ENCODE assay signal across 24 mouse cellular contexts in genomic region chr4:135953179-135953578, GRCm38 (mm10).
"Had no signal": no experiment of that assay in that cellular context is flagged by ENCODE, and none has a peak within 500 bp of the region (broad histone marks: within the 10 kb centered on the region; RNA-seq: fewer than 3 reads in every experiment).

No protein-coding gene starts in this region.

- H3K9ac ChIP-seq: heart, embryonic 12.5 days; hindbrain, embryonic 12.5 days; hindbrain, embryonic 14.5 days; limb, embryonic 13.5 days; limb, embryonic 15.5 days; liver, embryonic 12.5 days; liver, embryonic 14.5 days had no signal

- H3K9me3 ChIP-seq: hindbrain, embryonic 12.5 days; limb, embryonic 15.5 days had no signal

- H3K4me3 ChIP-seq: gastrocnemius, adult 2 months; heart, embryonic 10.5 days; heart, embryonic 12.5 days; hindbrain, embryonic 12.5 days; layer of hippocampus, adult 2 months; limb, embryonic 13.5 days; limb, embryonic 15.5 days; liver, embryonic 12.5 days had no signal

- H3K4me1 ChIP-seq: hindbrain, embryonic 12.5 days had no signal

- ATAC-seq: hindbrain, embryonic 16.5 days; liver, embryonic 12.5 days had no signal

- H3K27me3 ChIP-seq: heart, embryonic 12.5 days; hindbrain, embryonic 12.5 days; limb, embryonic 13.5 days; limb, embryonic 15.5 days; liver, embryonic 12.5 days had no signal

- DNase-seq: gastrocnemius, adult 2 months; gastrocnemius, postnatal 10 days; gastrocnemius, postnatal 25 days; heart, adult 18-20 months; heart, postnatal 14 days; heart, postnatal 36 days; kidney, adult 18-20 months; kidney, adult 8-10 months; kidney, postnatal 10 days; kidney, postnatal 25 days; kidney, postnatal 4 days; layer of hippocampus, adult 9-11 months; layer of hippocampus, postnatal 36 days; left cerebral cortex, postnatal 4 days had no signal

- H3K27ac ChIP-seq: gastrocnemius, adult 2 months; heart, embryonic 10.5 days; hindbrain, embryonic 12.5 days; hindbrain, embryonic 14.5 days; layer of hippocampus, adult 2 months; limb, embryonic 13.5 days; limb, embryonic 15.5 days; liver, embryonic 14.5 days had no signal

- H3K4me2 ChIP-seq: heart, embryonic 12.5 days; hindbrain, embryonic 12.5 days; hindbrain, embryonic 14.5 days; limb, embryonic 13.5 days; limb, embryonic 15.5 days; liver, embryonic 12.5 days had no signal
